Mouse (Mus musculus) gastrocnemius, adult 2 months (tissue): ENCODE measurements at regions not wholly inside any gene's neighbourhood (a gene's known extent, or its start where the extent isn't known, plus 50 kb on each side); places are given as distances from the start of the nearest gene placed in this dataset.

Experiments
- DNase-seq: peaks from one replicate; pipeline ENCODE4 v3.0.0; 2022
- H3K27ac ChIP-seq: fragments of 200-600 bp; 2 replicates; pipeline ENCODE4 v1.8.1; 2022; ENCODE audit warnings: mild to moderate bottlenecking
- H3K4me3 ChIP-seq: fragments of 200-600 bp; 2 replicates; pipeline ENCODE4 v1.8.1; 2022; ENCODE audit warnings: mild to moderate bottlenecking, moderate library complexity
- CTCF ChIP-seq: fragments of 200-600 bp; IDR thresholded peaks from 2 replicates; pipeline ENCODE4 v1.8.1; 2022; ENCODE audit warnings: antibody characterized with exemption, mild to moderate bottlenecking, moderate library complexity
- intact Hi-C: fragments of 180-260 bp; cut with DNase I; formaldehyde crosslinking; loops from one replicate; pipeline ENCODE4 v1.15.1; 2025

DNA sequence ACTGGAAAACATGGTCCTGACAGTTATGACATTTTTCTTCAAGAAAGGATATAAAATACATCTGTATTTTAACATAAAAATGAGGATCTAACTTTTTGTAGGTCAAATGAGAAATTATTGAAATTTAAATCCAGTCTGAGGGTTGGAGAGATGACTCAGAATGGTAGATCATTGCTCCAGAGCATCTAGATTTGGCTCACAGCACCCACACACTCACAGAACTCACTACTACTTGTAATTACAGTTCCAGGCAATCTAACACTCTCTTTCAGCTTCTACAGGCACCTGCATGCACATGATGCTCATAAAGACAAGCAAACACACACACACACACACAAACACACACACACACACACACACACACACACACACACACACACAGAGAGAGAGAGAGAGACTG is 159.7 kb upstream of the Atp1b1 start:
- DNase-seq: no peak
- no peak overlapping the region for H3K27ac ChIP-seq
- intact Hi-C loops: no loop called here
- no peak overlapping the region for H3K4me3 ChIP-seq
- no peak for TF ChIP-seq CTCF

DNA sequence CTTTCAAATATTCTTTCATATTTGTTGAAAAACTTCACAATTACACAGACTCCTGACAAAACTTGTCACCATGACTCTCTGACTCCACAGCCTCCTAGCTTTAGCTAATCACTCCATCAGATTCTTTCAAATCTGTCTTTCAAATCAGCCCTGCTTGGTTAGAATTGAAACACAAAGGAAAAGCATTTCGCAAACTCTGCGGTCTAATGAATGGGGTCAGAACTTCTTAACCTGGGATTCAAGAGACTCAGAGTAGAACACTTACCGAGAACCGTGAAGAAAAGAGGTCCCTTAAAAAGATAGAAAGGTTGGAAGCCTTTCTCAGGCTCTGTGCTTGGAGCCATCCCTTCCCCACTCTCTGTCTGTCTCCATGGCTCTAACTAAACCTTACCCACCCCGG is 148.9 kb upstream of the Atp1b1 start:
- no peak overlapping the region for H3K27ac ChIP-seq
- intact Hi-C loops: no loop called here
- H3K4me3 ChIP-seq: no peak overlapping the region
- DNase-seq: no peak
- no peak for TF ChIP-seq CTCF

DNA sequence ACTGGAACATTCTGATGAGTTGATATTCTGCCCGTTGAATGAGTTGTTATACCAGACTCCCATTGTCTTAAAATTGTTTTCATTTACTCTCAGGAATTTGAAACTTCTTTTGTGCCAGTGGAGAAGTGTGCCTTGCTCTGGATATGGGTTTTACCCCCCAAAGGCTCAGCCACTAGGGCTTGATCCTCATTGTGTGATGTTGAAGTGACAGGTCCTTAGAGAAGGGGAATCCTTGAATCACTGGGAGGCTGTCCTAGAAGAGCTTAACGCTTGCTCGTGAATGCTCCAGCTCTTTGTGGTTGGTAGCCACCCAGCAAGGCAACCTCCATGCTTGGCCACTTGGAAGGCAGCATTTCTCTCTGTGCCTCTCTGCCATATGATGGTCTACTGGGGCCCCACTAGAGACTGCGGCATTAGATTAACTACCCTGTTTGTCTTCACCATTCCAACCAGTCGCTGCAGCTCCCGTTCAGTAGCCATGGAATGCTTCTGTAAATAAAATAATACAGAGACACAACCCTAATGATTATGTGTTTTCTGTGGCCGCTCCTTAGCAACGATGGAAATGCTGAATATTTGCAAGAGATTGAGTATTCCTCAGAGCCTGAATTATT is 148.1 kb upstream of the Atp1b1 start:
- intact Hi-C loops: no loop called here
- DNase-seq: no peak
- TF ChIP-seq CTCF: no peak
- H3K27ac ChIP-seq: no peak overlapping the region
- H3K4me3 ChIP-seq: no peak overlapping the region

DNA sequence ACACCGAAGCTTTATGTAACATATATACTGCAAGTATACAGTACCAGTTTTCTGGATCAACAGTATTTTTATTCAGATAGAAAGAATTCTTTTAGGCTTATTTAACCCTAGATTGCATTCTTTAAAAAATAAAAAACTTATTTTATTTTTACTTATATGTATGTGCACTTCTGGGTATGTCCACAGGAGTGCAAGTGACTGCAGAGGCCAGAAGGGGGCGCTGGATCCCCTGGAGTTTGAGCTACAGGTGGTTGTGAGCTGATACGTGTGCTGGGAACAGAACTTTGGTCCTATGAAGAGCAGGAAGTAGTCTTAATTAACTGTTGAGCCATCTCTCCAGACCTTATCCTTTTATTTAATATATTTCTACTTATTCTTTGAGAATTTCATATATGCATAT is 145.3 kb upstream of the Atp1b1 start:
- DNase-seq: no peak
- Histone ChIP-seq H3K27ac (no peak overlapping the region), H3K4me3 (no peak overlapping the region)
- TF ChIP-seq CTCF: peak; percentile 19; the same call in 1 of the 2 replicates
- intact Hi-C loops: no loop called here

DNA sequence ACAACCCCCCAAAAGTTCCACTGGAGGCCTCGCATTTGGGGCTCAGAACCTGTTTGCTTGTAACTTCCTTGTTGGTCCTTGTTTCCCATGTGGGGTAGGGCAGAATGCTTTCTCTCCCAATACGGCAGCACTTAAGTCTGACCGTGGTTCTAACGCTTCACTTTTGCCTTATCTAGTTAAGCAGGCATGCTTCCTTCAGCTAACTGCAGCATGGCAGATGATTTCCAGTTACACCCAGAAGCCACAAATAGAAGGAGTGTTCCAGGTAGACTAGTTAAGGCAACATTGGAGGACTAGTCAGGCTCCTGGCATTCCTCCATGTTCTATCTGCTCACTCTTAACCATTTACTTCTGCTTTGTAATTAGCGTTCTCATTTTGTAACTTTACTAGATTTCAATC is 144.4 kb upstream of the Atp1b1 start:
- intact Hi-C loops: no loop called here
- no peak overlapping the region for H3K4me3 ChIP-seq
- no peak for TF ChIP-seq CTCF

DNA sequence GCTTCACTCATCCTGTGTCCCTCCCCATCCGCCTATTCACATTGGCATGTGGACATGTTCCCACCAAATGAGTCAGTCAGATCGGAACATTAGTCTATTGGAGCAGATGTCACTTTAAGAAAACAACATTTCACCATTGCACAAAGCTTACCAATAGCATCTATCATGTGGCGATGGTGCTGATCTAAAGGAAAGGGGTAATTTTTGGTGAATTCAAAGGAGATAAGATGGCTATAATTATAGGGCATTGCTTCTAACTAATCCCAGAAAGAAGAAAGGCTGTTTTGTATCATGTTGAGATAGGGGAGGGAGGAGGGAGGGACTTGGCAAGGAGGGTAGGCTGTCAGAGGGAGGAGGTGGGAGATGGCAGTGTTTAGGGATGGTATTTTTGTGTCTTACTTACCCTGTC is 132.1 kb upstream of the Atp1b1 start:
- intact Hi-C loops: no loop called here

More for the DNA sequence above, 144.4 kb upstream of the Atp1b1 start:
- no peak overlapping the region for H3K27ac ChIP-seq
- no peak for DNase-seq

DNA sequence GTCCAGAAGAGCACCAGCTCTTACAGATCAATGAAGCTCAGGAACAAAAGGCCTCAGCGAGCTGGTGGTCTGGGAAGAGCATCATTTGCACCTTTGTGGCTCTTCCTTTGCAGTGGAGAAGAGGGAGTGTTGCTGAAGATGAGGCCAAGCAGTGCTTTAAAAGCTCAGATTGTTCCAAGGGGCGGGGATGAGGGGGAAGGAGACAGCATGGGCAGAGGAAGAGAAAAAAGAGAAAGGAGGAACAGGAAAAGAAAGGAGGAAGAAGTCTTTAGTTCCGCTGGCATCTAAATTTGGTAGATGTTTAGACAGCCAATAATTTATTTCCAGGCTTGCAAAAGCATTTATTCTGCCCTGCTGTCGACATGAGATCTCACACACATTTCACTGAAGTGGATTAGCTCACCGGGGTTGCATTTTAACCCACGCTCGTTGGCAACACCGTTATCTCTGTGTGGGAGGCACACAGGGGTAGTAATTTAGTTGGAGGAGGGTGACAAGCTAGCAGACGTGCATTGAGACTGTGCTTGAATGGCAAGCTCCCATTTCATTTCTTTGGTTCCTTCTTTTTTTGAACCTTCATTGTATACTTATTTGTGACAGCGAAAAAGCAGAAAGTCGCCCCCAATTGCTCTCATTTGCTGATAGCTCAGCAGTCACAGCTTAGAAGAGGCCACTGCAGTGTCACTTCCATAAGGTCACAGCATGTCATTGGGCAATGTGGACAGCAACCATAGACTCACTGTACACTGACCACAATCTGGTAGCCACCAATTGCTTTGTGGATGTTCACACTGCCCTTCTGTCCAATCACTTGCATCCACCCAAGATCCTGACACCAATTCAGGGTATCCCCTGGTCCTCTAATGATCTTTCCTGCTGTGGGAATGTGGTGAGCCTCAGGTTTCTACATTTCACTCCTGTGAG is 128.2 kb upstream of the Atp1b1 start:
- Histone ChIP-seq H3K27ac (no peak overlapping the region), H3K4me3 (no peak overlapping the region)
- no peak for TF ChIP-seq CTCF
- no peak for DNase-seq
- intact Hi-C loops: no loop called here

More for the DNA sequence above, 132.1 kb upstream of the Atp1b1 start:
- no peak for TF ChIP-seq CTCF
- DNase-seq: no peak
- no peak overlapping the region for H3K27ac ChIP-seq
- no peak overlapping the region for H3K4me3 ChIP-seq

DNA sequence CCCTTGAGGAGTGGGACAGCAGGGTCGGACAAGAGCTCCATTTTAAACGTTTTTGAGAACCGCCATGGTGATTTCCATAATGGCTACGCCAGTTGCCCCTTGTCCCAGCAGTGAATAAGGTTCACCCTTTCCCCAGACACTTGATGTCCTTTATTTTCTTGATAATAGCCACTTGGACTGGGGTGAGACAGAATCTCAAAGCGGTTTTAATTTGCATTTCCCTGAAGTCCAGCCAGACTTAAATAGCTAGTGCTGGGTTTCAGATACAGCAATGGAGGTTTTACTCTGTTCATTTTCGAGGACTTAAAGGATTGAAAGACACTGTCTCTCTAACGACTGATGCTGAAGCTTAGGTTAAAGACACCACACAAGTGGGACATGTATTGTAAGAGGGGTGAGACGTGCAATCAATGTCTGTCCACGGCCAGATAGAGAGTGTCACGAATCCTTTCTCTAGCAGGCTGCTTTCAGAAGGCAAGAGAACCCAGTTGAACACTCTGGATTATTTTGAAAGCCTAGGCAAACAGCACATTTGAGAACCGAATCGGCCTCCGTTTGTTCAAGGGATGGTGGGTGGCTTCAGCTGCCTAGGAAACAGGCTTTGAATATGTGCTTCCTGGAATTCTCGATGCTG is 118.8 kb upstream of the Atp1b1 start:
- intact Hi-C loops: no loop called here
- no peak for DNase-seq
- TF ChIP-seq CTCF: no peak
- Histone ChIP-seq H3K27ac (no peak overlapping the region), H3K4me3 (no peak overlapping the region)

DNA sequence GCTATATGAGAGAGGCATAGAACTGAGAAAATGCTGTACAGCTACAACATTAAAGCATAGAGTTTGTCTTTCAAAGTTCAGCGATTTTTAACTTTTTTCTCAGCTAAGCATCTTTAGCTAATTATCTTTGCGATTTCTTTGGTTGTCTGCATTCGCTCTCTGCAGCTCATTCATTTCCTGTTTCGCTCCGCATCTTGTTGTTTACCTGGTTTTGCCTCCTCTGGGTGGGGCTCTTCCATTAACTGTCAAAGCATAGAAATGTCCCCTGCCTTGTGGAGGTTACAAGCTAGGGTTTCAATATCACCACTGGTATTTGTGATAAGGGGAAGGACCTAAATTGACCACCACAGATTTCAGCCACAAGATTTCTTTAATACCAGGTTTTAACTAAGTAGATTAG is 115.5 kb upstream of the Atp1b1 start:
- H3K27ac ChIP-seq: no peak overlapping the region
- intact Hi-C loops: no loop called here
- no peak for TF ChIP-seq CTCF
- DNase-seq: no peak
- H3K4me3 ChIP-seq: no peak overlapping the region

DNA sequence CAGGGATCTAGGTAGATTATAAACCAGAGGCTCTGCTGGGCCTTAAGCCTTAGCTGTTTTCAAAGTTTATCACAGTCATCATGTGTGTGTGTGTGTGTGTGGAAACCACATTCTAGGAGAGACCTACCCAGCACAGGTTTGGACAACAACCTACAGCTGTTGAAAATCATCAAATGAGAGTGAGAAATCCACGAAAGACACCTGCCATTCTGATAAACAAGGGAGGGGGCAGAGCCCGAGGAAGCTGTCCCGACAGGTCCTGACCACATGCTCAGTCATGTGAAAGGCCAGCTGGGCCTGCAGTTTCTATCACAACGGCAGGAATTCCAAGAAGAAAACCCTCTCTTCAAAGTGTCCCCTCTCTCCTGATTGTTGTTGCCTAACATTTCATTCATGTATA is 114.0 kb upstream of the Atp1b1 start:
- Histone ChIP-seq H3K27ac (no peak overlapping the region), H3K4me3 (no peak overlapping the region)
- intact Hi-C loops: no loop called here
- TF ChIP-seq CTCF: no peak
- DNase-seq: no peak

DNA sequence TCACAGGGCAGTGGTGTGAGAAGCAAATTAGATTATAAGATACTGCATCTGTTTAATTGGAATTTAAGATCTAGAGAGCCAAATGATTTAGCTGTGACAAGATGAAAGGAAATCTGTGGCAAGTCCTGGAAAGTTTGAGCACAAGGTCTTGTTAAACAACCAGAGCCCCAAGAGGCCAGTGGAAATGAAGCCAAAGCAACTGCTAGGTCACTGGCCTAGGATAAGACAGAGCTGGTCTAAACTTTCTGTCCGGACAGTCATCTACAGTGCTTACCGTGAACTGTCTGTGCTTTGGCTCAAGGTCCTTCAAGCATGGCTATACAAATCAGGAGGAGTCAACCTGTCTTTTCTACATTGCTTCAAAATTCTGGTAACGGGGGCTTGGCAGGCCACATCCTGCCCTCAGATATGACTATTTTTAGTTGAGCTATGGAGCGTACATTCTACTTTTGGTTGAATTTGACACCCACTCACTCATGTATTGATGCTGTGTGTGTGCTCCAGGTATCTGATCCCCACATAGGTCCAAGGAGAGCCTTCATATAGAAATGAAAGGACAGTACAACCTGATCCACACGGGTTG is 113.4 kb upstream of the Atp1b1 start:
- TF ChIP-seq CTCF: no peak
- no peak overlapping the region for H3K4me3 ChIP-seq
- intact Hi-C loops: no loop called here

DNA sequence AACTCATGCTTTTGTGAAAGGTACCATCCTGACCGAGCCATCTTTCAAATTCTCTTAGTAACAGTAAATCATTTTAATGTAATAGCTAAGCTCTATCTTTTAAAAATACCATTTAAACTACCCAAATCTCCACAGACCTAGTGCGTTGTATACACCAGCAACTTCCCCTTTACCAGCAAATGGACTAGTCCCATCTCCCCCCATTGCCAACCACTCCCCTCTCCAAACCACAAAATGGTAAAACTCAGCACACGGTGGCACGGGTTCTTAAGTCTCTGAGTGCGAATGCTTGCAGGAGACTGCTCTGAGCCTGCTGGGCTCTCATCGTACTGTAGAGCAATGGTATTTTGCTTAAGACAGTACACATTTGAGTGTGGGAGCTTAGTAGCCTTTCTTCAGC is 106.7 kb upstream of the Atp1b1 start:
- no peak overlapping the region for H3K27ac ChIP-seq
- intact Hi-C loops: no loop called here
- TF ChIP-seq CTCF: no peak
- H3K4me3 ChIP-seq: no peak overlapping the region
- no peak for DNase-seq

More for the DNA sequence above, 113.4 kb upstream of the Atp1b1 start:
- no peak for DNase-seq
- H3K27ac ChIP-seq: no peak overlapping the region
